Mouse (Mus musculus): ENCODE measurements around the gene Shroom3.

Gene Shroom3

DNA sequence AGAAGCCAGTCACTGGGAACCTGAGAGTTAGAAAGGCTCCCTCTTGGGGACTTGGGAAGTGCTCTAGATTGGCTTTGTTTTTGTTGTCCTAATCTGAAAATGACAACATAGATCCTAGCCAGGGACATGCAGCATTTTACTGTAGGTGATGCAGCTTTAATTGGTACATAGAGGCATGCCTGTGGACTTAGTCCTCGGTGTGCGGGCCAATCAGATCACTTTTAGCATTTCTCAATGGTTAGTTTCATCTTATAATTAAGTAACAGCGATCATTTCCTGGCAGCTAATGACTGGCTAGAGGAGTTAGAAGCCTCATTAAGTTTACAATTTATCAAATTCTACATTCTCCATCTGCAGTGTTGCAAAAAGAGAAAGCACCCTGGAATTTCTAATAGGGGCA, 167.7 kb downstream of the Shroom3 start:
- no peak for DNase-seq (ENCODE audit: low read depth, low spot score)

DNA sequence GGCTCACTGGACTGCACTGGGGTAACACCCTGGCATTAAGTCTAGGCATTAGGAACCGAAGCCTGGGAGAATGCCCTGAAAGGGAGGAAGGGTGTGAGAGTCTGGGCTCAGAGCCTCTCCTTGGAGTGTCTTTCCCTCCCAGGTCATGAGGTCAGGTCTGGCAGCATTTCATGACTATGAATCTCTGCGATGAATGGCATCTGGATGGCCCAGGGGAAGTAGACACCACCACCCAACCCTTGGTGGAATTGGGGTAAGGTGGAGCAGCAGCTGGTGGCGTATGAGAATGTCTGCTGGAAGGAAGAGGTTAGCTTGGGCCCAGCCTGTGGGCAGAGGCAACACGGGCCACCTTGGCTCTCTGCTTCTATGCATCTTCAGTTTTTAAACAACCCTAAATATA, 171.7 kb downstream of the Shroom3 start:
- no peak for DNase-seq (ENCODE audit: low read depth, low spot score)

DNA sequence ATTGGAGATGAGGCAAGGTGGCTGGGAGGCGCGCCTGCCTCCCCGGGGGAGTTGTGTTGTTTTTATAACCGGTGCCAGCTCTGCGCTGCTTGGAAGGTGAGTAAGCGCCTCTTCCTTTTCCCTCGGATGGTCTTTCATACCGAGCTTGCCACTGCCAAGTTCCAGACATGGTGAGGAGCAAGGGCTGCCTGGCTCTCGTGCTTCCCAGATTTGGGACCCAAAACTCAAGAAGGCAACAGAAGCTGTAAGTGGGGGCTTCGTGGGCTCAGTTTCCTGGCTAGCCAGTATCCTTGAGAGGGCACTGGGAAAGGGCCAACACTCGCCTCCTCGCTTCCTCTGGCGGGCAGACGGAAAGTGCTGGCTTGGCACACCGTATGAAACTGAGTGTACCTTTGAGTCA, 173.1 kb downstream of the Shroom3 start:
- no peak for DNase-seq (ENCODE audit: low read depth, low spot score)

DNA sequence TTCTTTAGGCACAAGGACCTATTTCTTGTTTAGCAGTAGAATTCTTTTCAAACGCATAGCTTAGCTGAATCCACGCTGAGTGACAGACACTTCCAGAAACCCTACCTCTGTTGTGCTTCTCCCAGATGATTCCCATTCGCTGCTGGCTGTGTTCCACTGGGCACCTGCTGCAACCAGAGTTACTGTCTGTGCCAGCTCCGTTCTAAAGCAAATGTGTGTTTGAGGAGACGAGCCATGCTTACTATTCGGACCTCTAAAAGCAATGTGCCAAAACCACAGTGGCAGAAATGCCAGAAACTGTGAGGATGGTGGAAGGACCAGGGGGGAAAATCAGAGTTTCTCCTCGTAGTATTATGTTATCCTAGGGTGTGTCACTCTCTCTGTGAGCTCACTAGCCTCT, 173.9 kb downstream of the Shroom3 start:
- DNase-seq (ENCODE audit: low read depth, low spot score) = no peak

DNA sequence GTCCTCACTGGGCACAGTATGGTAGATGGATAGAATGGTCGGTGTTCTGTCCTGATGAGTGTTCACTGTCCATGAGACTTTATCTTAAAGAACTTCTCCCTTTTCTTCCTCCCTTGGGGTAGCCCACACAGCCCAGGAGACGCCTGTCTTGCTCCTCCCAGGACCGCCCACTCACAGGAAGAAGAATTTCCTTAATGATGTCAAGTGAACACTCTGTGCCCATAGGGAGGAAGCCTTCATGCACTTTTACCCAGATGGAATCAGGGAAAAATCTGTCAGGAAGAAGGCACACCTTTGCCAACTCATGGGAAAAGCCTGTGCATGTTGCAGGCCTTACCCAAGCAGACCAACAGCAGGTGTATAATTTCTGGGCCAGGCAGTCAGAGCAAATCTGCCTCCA, 174.9 kb downstream of the Shroom3 start:
- DNase-seq (ENCODE audit: low read depth, low spot score) = no peak

DNA sequence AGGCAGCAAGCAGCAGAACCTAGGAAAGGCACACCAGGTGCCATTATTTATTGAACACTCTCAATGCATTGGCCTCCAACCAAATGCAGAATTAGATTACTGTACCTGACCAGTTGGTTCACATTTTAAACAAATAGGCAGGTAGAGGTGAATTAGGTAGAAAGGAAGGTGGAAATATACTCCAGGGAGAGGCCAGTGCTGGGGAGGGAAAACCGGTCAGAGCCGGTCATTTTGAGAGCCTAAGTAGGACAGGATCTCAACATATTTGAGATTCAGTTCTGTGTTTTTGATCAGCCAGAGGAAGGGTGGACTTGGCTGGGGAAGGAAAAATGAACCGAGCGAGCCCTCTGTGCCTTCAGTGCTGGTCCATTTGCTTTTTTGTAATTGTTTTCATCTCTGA, 175.3 kb downstream of the Shroom3 start:
- DNase-seq (ENCODE audit: low read depth, low spot score) = no peak

DNA sequence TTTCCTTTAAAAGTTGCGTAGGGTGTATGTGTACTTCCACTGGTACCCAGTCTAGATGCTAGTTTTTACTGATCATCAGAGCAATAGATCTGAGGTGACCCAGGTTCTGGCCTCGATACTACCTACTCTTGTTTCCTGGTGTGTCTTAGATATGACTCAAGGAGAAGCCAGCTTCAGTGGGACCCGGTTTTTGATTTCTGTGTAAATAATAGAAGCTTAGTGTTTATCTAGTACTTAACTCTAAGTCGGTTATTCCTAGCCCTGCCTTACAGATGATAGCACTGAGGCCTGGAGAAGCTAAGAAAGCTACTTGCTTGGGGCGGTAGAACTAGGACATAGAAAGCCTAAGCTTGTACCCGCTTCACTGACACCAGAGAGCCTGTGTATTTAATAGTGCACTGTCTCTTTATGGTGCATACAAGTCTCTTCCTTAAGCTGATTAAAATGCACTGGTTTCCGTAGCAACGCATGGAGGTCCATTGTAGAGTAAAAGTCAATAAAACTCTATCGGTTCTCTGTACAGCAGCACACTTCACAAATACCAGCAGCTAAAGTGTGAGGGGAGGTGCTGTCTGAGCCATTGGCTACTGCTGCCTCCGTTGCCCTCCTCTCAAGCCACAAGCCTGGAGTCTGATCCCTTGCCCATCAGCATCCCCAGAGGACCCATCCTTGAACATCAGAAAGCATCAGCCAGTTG, 178.3 kb downstream of the Shroom3 start:
- DNase-seq (ENCODE audit: low read depth, low spot score) = no peak

DNA sequence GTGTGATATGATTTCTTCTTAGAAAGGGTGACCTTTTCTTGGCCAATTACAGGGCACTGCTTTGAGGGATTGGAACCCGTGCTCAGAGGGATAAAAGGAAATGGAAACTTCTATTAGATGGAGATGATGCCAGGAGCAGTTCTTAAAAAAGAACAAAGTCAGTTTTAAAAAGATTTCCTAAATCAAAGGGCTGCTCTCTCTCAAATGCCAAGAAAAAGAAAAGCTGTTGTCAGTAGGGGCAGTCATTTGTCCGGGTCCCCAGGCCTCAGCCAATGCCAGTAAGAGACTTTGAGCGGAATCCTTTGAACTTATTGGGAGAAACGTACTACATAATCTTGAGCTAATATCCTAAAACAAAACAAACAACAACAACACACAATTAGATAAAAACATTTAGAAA, 181.9 kb downstream of the Shroom3 start:
- no peak for DNase-seq (ENCODE audit: low read depth, low spot score)

DNA sequence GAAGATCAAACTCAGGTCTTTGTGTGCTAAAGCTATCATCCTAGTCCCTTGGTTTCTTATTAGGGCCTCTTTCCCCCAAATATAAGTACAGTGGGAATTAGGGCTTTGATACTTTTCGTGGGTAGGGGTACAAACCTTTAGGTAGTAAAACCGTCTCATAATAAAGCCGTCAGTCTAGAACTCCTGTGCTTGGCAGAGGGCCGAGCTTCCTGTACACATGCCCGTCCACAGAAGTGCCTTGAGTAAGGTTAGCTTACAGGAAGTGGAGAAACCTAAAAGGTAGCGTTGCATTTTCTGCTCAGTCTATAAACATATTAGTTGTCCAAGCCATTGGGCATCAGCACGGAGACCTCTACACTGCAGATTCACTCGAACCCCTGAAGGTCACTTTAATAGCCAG, 183.3 kb downstream of the Shroom3 start:
- DNase-seq (ENCODE audit: low read depth, low spot score) = no peak

DNA sequence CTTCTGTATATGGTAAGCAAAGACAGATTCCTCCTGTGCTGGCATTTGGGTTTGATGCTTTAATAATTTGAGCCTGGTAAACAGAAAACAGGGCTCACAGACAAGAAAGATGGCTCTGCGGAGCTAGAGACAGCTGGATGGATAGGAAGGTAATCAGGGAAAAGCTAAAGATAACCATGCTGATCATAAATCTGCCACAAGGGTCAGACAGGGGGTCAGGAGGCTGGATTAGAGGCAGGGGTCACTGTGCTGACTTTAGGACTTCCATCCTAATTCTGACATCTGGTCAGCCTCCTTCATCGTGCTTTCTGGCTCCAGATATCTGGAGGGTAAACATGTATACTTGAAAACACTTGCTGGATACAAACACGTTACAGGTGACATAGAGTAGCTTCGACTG, 184.0 kb downstream of the Shroom3 start:
- no peak for DNase-seq (ENCODE audit: low read depth, low spot score)

DNA sequence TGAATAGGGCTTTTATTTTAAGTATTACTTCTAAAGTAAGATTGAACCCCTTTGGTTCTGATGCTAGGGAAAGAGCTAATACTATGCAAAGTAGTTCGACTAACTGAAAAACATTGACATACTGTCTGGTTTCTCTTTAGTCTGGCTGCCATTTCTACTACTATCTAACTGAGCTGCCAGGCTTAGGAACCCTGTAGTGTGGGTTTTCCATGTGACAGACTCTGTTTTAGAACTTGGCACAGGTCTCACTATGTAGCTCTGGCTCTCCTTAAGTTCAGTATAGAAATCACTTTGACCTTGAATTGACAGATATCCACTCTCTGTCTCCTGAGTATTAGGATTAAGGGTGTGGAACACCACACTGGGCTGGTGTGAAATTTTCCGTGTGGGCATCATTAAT, 185.0 kb downstream of the Shroom3 start:
- DNase-seq (ENCODE audit: low read depth, low spot score) = no peak

DNA sequence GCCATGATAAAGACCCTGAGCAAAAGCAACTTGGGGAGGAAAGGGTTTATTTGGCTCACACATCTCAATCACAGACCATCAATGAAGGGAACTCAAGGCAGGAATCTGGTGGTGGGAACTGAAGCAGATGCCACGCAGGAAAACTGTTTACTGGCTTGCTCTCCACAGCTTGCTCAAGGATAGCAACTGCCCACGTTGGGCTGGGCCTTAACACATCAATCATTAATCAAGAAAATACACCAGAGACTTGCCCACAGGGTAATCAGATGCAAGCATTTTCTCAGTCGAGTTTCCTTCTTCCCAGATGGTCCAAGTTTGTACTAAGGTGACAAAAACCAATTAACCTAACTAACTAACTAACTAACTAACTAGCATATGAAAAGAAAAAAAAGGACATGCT, 187.8 kb downstream of the Shroom3 start:
- no peak for DNase-seq (ENCODE audit: low read depth, low spot score)

DNA sequence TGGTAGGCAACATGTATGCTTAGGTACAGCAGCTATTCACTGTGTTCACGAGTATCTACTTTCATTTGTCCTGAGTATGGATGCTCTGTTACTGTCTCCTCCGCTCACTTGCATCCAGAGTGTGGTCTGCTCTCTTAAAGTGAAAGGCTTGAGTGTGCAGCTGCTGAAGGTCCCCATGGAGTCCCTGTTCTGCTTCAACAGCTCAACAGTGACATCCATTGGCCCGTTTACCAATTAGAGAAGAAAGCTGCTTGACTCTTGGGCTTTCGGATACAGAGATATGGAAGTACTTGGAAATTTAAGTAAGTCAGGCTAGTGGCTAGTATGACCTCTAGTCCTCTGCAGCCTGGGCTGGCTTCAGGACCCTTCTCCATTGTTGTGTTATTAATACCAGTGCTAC, 188.9 kb downstream of the Shroom3 start:
- DNase-seq (ENCODE audit: low read depth, low spot score) = no peak

DNA sequence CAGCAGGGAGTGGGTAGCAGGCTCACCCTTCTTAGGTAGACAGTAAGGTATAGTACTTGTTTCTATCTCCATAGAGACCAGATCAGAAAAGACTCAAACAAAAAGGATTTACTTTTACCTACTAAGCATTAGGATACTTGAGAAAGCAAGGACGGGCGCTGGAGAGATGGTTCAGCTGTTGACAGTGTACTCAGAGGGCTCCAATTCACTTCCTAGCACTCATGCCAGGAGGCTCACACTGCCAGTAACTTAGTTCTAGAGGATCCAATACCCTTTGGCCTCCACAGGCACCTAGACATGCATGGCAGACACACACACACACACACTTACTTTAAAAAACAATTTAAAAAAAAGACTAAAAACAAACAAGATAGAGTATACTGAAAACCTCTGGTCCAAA, 189.8 kb downstream of the Shroom3 start:
- no peak for DNase-seq (ENCODE audit: low read depth, low spot score)

DNA sequence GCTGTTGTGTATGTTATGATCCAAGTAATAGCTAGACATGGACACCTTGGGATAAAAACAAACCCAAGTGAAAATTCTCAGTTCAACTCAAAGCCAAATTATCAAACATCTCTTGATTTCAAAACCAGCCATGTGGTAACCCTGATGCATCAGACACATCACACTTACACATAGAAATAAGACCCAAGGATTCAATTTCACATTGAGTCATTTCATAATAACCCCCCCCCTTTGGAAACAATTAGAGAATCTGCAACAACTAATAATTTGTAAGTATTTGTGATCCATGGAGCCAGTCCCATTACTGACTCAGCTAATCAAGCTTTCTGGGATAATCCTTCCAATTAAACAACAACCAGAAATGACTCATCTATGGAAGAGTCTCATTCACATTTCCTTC, 190.3 kb downstream of the Shroom3 start:
- DNase-seq (ENCODE audit: low read depth, low spot score) = no peak

DNA sequence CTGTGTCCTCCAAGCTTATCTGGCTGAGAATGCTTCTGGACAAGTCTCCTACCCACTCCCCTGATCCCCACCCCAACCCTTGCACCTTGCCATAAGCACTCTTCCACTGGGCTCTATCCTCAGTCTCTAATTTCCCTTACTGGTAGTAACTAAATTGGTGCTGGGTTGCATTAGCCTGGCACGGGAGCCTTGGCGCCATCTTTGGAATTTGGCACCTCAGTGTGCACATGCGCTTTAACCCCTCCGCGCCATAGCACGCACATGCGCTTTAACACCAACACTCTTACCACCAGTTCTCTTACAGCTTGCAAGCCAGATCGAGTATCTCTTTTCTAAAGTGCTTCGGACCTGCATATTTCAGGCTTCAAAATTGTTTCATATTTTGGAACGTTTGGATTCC, 192.6 kb downstream of the Shroom3 start:
- DNase-seq (ENCODE audit: low read depth, low spot score) = no peak

DNA sequence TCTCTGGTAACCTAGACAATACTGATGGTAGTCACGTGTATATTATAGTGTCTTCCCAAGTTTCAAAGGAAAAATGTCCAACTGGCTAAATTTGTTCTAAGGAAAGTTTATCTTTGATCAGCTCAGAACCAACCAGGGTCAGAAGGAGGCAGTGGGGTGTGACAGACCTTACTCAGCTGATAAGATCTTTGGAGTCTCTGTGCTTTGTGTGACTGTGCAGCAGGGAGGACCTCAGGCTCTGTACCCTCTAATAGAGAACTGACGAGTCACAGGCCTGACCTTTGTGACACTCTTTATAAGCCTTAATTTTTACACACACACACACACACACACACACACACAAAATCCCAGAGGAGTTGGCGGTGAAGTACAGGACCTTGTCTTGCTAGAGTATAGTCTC, 193.9 kb downstream of the Shroom3 start:
- DNase-seq (ENCODE audit: low read depth, low spot score) = no peak

DNA sequence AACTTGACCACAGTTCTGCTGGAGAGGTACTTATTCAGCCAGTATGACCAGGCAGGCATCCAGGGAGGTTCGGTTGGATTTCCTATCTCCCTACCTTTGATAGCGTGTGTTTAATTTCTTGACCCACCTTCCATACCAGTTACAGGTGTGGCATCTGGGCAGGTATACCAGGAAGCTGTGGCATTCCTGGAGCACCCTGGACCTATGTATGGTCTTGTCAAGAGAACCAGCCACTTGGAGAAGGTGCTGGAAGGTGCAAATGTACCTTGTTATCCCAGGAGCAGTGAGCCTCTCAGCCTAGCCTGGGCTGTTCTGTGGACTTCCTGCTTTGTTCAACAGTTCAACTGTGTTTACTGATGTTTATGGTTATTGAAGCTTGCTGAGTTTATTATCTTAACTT, 197.2 kb downstream of the Shroom3 start:
- DNase-seq (ENCODE audit: low read depth, low spot score) = no peak

DNA sequence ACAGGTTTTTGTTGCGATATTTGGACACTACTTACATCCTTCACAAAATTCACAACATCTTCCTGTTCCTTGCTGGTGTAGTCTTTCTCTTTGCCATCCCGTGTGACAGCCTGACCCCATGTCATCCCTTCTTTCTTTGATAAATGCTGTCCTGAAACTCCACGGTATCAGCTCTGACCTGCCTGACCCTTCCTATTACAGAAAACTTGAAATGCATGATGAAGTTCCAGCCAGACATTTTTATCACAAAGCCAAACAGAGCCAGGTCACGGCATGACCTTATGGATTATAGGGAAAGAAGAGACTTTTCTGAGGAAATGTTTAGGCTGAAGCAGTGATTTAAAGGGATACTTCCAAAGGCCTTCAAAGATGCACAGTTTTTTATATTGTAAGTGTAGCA, 197.7 kb downstream of the Shroom3 start:
- DNase-seq (ENCODE audit: low read depth, low spot score) = no peak

DNA sequence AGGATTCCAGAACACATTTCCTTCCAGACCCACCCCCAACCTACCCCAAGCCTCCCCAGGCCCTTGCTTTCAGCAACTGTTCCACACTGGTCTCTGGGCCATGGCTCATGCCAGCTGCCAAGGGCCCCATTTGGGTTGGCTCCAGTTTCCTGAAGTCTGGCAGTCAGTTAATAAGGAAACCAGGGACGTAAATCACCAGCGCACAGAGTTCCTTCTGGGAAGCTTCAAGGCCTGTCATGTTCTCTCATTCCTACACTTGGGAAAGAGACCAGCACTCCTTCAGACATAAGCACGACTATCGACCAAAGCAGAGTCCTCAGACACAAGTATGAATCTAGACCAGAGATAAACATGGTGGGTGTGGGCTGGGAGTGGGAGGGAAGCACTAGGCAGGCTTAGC, 202.9 kb downstream of the Shroom3 start:
- DNase-seq (ENCODE audit: low read depth, low spot score) = no peak

DNA sequence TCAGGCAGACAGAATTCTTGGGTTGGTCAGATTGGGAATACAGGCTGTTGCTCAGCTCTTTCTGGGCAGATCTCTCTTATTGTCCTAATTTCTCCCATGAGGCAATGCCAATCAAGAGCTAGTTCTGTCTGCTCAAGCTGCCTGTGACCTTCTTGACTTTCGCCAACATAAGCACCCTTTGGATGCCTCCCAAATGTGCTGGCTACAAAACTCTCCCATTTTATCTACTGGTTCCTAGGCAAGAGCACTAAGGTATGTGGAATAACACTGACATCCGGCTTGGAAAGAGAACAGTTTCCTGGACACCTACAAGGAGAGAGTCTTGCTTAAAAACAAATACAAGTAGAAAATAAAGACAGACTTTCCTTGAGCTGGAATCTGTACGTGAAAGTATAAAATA, 204.3 kb downstream of the Shroom3 start:
- no peak for DNase-seq (ENCODE audit: low read depth, low spot score)

DNA sequence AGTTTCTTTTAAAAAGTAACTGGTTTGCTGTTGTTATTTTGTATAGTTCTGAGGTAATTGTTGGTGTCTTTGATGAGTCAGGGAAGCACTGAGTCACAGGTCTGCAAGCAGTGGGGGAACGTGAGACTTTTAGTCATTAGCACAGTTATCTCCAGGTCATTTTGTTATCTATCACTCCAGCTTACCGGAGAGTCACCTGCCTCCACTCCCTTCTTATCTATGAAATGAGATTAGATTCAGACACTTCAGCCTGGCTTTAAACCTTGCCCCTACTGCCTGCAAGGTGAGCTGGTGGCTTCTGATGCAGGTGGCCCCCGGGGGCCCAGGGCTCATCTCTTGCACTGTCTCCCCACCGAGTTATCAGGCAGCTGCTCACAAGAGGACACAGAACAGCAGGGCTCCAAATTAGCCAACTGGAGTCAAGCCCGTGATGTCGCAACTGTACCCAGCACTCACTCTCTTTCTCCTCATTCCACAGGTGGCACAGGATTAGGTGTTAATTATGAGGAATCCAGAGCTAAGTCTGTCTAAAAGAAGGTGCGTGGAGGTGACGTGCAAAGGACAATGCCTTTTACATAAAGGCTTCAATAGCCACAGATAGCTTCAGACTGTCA, 205.5 kb downstream of the Shroom3 start:
- no peak for DNase-seq (ENCODE audit: low read depth, low spot score)

DNA sequence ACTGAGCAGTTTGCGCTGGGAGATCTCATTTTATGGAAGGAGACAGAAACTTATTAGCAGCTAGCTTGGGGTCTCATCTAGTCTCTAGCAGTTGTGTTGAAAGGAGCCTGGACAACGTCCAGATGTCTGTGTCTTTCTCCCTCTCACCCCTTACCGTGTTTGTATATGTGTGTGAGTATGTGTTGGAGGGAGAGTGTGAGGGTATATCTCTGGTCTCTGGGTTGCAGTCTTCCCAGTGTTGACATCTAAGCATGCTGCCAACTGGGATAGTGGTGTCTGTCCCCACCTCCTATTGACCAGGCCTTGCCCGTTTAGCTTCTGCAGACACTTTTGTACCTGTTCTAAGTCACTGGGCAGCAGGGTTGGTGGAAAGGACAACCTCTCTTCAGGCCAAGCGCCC, 207.7 kb downstream of the Shroom3 start:
- no peak for DNase-seq (ENCODE audit: low read depth, low spot score)

DNA sequence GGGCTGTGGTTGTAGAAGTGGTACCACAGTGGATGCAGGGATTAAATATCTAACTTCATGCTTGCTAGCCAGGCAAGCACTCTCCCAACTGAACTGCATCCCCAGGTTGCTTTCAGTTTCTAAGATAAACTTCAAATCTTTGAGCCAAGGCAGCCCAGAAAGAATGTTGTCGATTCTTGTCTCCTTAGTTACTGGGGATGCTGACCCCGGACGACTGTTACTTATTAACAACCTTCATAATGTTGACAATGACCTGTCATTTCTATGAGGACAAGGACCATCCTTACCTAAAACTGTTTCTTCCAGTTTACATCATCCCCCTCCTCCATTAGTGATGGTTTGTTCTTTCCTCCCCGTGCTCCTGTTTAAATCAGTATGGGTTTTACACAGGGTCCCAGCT, 210.0 kb downstream of the Shroom3 start:
- DNase-seq (ENCODE audit: low read depth, low spot score) = no peak
